Comparison of ENCODE assay signal across 20 mouse cellular contexts in genomic region chr16:32728240-32728639, GRCm38 (mm10). TPM values are rescaled to one million over a fixed set of nuclear protein-coding genes. Genes with fewer than 3 reads are reported as not detected.
A peak's percentile ranks its signal among the peaks of the same experiment; 100 is the strongest.
DNase-seq lines count a peak whose midpoint lies in the region; ATAC-seq lines count a peak whose summit lies in the region.
"Had no signal": no experiment of that assay in that cellular context is flagged by ENCODE, and none has a peak within 500 bp of the region (broad histone marks: within the 10 kb centered on the region; RNA-seq: fewer than 3 reads in every experiment).

No protein-coding gene starts in this region.

- no peak overlapping the region for H3K27ac ChIP-seq in kidney, embryonic 14.5 days (ENCODE audit: low read depth, low read length)
- H3K27ac ChIP-seq: embryonic facial prominence, embryonic 13.5 days; forebrain, embryonic 10.5 days; liver, embryonic 14.5 days; midbrain, embryonic 12.5 days had no signal

- H3K4me2 ChIP-seq in kidney, embryonic 14.5 days (replicated peaks; ENCODE audit: low read depth, low read length) = no peak overlapping the region
- H3K4me2 ChIP-seq: embryonic facial prominence, embryonic 13.5 days; heart, embryonic 12.5 days; midbrain, embryonic 12.5 days had no signal

- H3K4me3 ChIP-seq in kidney, embryonic 14.5 days (ENCODE audit: low read length) = no peak overlapping the region
- H3K4me3 ChIP-seq: embryonic facial prominence, embryonic 13.5 days; forebrain, embryonic 10.5 days; heart, embryonic 12.5 days; midbrain, embryonic 12.5 days; myocyte had no signal

- H3K27me3 ChIP-seq in kidney, embryonic 14.5 days (ENCODE audit: control insufficient read depth, insufficient read depth, low read length) = no peaks in the 10 kb centered on the region
- H3K27me3 ChIP-seq: embryonic facial prominence, embryonic 13.5 days; heart, embryonic 12.5 days; midbrain, embryonic 12.5 days had no signal

- no peaks in the 10 kb centered on the region for H3K9me3 ChIP-seq in kidney, embryonic 14.5 days (ENCODE audit: control insufficient read depth, low read length)
- H3K9me3 ChIP-seq: embryonic facial prominence, embryonic 13.5 days; forebrain, embryonic 10.5 days; midbrain, embryonic 12.5 days had no signal

- no peaks in the 10 kb centered on the region for H3K36me3 ChIP-seq in kidney, embryonic 14.5 days (ENCODE audit: control insufficient read depth, insufficient read depth, low read length)
- H3K36me3 ChIP-seq: embryonic facial prominence, embryonic 13.5 days; forebrain, embryonic 10.5 days; heart, embryonic 12.5 days; midbrain, embryonic 12.5 days had no signal

- DNase-seq in kidney, adult 18-20 months = peak; percentile 39
- DNase-seq in 3T3-L1 (ENCODE audit: low read depth, low spot score) = peak; percentile 88
- peak; percentile 10 for DNase-seq in forelimb bud, embryonic 11.5 days (ENCODE audit: low read depth, low spot score)
- peak; percentile 49 to 63 for DNase-seq in kidney, postnatal 36 days
- DNase-seq in gastrocnemius, postnatal 25 days = no peak
- DNase-seq in left cerebral cortex, postnatal 10 days (ENCODE audit: extremely low spot score in 1 of 2, low spot score in 2 of 2) = no peak
- DNase-seq in urinary bladder, adult 2 months (ENCODE audit: low spot score) = no peak
- DNase-seq: cerebellum, adult 11 months; heart, postnatal 36 days; layer of hippocampus, adult 9-11 months; lung, postnatal 14 days; right cerebral cortex, adult 18-20 months; thymus, postnatal 36 days had no signal

- intact Hi-C loops in left cerebral cortex, postnatal 10 days (cut with DNase I) = no loop called here

- H3K9ac ChIP-seq in kidney, embryonic 14.5 days (ENCODE audit: low read depth, low read length) = no peak overlapping the region
- H3K9ac ChIP-seq: embryonic facial prominence, embryonic 13.5 days; heart, embryonic 12.5 days; liver, embryonic 14.5 days; midbrain, embryonic 12.5 days had no signal

- ATAC-seq in kidney, embryonic 14.5 days (ENCODE audit: low FRiP score, low TSS enrichment) = no peak

- H3K4me1 ChIP-seq in kidney, embryonic 14.5 days (ENCODE audit: control insufficient read depth, insufficient read depth, low read length) = no peaks in the 10 kb centered on the region
- H3K4me1 ChIP-seq: embryonic facial prominence, embryonic 13.5 days; forebrain, embryonic 10.5 days; heart, embryonic 12.5 days; midbrain, embryonic 12.5 days had no signal

RNA-seq across cellular contexts. Expression of gene Muc4, which starts 7.4 kb away (rescaled TPM):
- 0.27 TPM in 1 of 2 replicates, not detected in the other for polyA plus RNA-seq in kidney, embryonic 14.5 days (2014; fragmentation: Nextera tagmentation; extraction: Ambion mirVana)
- under 1 TPM; 0.08 to 0.43 TPM for total RNA-seq in gastrocnemius, postnatal 25 days (2021)
- not detected for total RNA-seq in left cerebral cortex, postnatal 10 days (2021)
- polyA plus RNA-seq in urinary bladder, adult 2 months (2012; rRNA removed) = 0.19 and 0.25 TPM in 2 replicates

Comparison
In these comparisons a context has a peak if more than half of its experiments do, and no peak if none do; other contexts are left out.
1. DNase-seq: peak in kidney, adult 18-20 months (single experiment), 3T3-L1 (single experiment), forelimb bud, embryonic 11.5 days (single experiment) and kidney, postnatal 36 days (2 of 2); none in gastrocnemius, postnatal 25 days (single experiment), left cerebral cortex, postnatal 10 days (0 of 2) and urinary bladder, adult 2 months (single experiment).